ENCODE assay signal across 21 mouse cellular contexts in genomic region chr8:41823041-41823440, GRCm38 (mm10).
"Had no signal": no experiment of that assay in that cellular context is flagged by ENCODE, and none has a peak within 500 bp of the region (broad histone marks: within the 10 kb centered on the region; RNA-seq: fewer than 3 reads in every experiment).

No protein-coding gene starts in this region.

- DNase-seq: lung, adult 18-20 months; lung, postnatal 4 days; retina, postnatal 1 day; right cerebral cortex, adult 18-20 months; right cerebral cortex, postnatal 25 days; right cerebral cortex, postnatal 4 days; spleen, adult 18-20 months; thymus, adult 2 months; thymus, postnatal 25 days; thymus, postnatal 4 days had no signal

- H3K27me3 ChIP-seq: lung, embryonic 15.5 days; megakaryocyte, embryonic 14.5 days; midbrain, embryonic 13.5 days; midbrain, embryonic 15.5 days; neural tube, embryonic 13.5 days; neural tube, embryonic 15.5 days; stomach, embryonic 15.5 days had no signal

- ATAC-seq: lung, postnatal 0 days; midbrain, embryonic 13.5 days; midbrain, embryonic 15.5 days had no signal

- H3K4me3 ChIP-seq: lung, embryonic 15.5 days; megakaryocyte, embryonic 14.5 days; midbrain, embryonic 13.5 days; midbrain, embryonic 15.5 days; neural tube, embryonic 13.5 days; neural tube, embryonic 15.5 days; stomach, embryonic 15.5 days had no signal

- H3K4me1 ChIP-seq: lung, embryonic 15.5 days; megakaryocyte, embryonic 14.5 days; neural tube, embryonic 13.5 days; neural tube, embryonic 15.5 days; stomach, embryonic 15.5 days had no signal

- H3K4me2 ChIP-seq: lung, embryonic 15.5 days; midbrain, embryonic 11.5 days; midbrain, embryonic 13.5 days; midbrain, embryonic 15.5 days; neural tube, embryonic 13.5 days; neural tube, embryonic 15.5 days; stomach, embryonic 15.5 days had no signal

- H3K9ac ChIP-seq: liver, embryonic 14.5 days; lung, embryonic 15.5 days; midbrain, embryonic 13.5 days; midbrain, embryonic 15.5 days; neural tube, embryonic 13.5 days; neural tube, embryonic 15.5 days; stomach, embryonic 15.5 days had no signal

- H3K36me3 ChIP-seq: lung, embryonic 15.5 days; midbrain, embryonic 13.5 days; midbrain, embryonic 15.5 days; neural tube, embryonic 13.5 days; neural tube, embryonic 15.5 days; stomach, embryonic 15.5 days had no signal

- H3K9me3 ChIP-seq: lung, embryonic 15.5 days; megakaryocyte, embryonic 14.5 days; midbrain, embryonic 13.5 days; midbrain, embryonic 15.5 days; neural tube, embryonic 13.5 days; neural tube, embryonic 15.5 days; stomach, embryonic 15.5 days had no signal

- H3K27ac ChIP-seq: liver, embryonic 14.5 days; lung, embryonic 15.5 days; midbrain, embryonic 13.5 days; midbrain, embryonic 15.5 days; neural tube, embryonic 13.5 days; neural tube, embryonic 15.5 days; stomach, embryonic 15.5 days; stomach, postnatal 0 days had no signal
